Mouse (Mus musculus): ENCODE data around the gene Slc35e3. TPM values are rescaled to one million over a fixed set of nuclear protein-coding genes. Genes with fewer than 3 reads are reported as not detected.
"Not testable (repeated sequence)": the region's sequence is repeated elsewhere in the genome, so short reads cannot be mapped to it uniquely, and the experiment has no call there.

The Slc35e3 gene
- polyA plus RNA-seq, 1 experiment from 2014 or later = 19.5 TPM

DNA sequence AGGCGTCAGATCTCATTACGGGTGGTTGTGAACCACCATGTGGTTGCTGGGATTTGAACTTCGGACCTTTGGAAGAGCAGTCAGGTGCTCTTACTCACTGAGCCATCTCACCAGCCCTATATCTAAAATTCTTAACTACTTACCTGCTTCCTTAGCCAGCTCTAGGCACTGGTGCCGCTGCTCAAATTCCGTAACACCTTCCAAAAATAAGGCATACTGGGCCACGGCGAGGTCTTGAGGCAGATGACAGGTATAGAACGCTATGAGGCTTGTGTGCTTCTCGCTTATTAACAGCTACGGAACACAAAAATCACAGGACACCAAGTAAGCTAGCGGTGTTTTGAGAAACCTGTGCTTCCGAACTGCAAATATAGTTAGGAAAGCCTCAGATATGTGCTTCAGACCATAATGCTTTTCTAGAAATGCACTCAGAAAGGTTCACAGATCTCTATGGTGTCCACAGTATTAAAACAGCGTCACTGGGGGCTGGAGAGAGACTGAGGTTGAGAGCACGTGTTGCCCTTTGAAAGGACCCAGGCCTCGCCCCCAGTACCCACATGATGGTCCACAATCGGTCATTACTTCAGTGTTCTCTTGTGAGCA lies 17.5 kb upstream of the Slc35e3 start:
- Histone ChIP-seq H3K4me1 (no peaks in the 10 kb centered on the region), H3K27ac (replicated peaks) (no peak overlapping the region), H3K9me3 (replicated peaks) (no peaks in the 10 kb centered on the region), H3K4me3 (no peak overlapping the region), H3K27me3 (ENCODE audit: low read depth, poor library complexity, severe bottlenecking) (no peaks in the 10 kb centered on the region), H3K36me3 (peaks cover 99% of the 10 kb centered on the region)
- DNase-seq (ENCODE audit: low spot score) = no peak
- WGBS = 95% methylated on average over 16 of the region's 16 CpGs

DNA sequence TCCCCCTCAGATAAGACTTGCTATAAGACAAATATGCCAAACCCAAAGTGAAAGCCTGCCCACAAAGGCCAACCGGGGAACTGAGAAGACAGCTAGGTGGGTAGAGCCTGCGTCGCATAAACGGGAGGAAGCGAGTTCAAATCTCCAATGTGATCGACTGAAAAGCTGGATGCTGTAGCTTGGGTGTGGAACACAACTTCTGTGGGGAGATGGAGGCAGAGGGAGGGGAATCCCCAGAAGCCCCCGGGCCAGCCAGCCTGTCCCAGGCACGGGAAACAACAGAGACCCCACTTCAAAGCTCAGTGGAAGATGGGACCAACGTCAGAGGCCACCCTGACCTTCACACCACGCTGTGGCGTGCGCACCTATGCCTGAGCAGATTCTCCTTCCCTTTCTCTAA lies 16.8 kb upstream of the Slc35e3 start:
- 95% methylated on average over 12 of the region's 12 CpGs for WGBS
- Histone ChIP-seq H3K27me3 (ENCODE audit: low read depth, poor library complexity, severe bottlenecking) (no peaks in the 10 kb centered on the region), H3K4me1 (no peaks in the 10 kb centered on the region), H3K4me3 (no peak overlapping the region), H3K27ac (replicated peaks) (no peak overlapping the region), H3K9me3 (replicated peaks) (no peaks in the 10 kb centered on the region), H3K36me3 (peaks cover 99% of the 10 kb centered on the region)
- DNase-seq (ENCODE audit: low spot score) = no peak

DNA sequence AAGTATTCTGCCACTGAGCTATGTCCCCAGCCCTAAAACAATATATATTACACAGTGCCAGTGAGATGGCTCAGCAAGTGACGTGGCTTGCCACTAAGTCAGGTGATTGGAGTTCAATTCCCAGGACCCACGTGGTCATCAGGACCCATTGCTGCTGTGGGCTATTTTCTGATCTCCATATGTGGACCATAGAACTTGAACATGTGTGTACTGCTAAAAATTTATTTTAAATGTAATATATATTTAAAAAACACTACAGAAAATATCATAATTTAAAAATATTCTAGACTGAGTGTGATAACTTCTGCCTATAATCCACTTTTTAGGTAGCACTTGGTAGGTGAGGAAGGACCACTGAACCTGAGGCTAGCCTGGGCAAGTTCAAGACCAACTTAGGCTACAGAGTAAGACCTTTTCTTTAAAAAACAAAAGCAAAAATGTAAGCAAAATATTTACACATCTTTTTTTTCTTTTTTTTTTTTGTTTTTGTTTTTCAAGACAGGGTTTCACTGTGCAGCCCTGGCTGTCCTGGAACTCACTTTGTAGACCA lies 16.2 kb upstream of the Slc35e3 start:
- Histone ChIP-seq H3K27me3 (ENCODE audit: low read depth, poor library complexity, severe bottlenecking) (no peaks in the 10 kb centered on the region), H3K36me3 (peaks cover 99% of the 10 kb centered on the region), H3K9me3 (replicated peaks) (no peaks in the 10 kb centered on the region), H3K27ac (replicated peaks) (no peak overlapping the region), H3K4me3 (no peak overlapping the region), H3K4me1 (no peaks in the 10 kb centered on the region)
- DNase-seq (ENCODE audit: low spot score) = no peak
- 95% methylated on average over 2 of the region's 2 CpGs for WGBS

DNA sequence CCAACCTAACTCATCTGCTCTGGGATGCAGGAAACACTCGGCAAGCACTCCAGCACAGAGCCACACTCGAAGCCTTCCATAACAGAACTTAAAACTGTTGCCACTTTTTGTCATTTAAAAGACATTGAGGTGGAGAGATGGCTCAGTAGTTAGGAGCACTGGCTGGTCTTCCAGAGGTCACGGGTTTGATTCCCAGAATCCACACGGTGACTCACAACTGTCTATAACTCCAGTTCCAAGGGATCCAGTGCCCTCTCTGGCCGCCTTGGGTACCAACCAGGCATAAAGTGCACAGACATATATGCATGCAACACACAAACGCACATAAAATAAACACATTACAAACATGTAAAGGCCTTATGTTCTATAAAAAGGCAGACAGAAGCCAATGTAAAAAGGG lies 15.4 kb upstream of the Slc35e3 start:
- peaks cover 99% of the 10 kb centered on the region for H3K36me3 ChIP-seq

DNA sequence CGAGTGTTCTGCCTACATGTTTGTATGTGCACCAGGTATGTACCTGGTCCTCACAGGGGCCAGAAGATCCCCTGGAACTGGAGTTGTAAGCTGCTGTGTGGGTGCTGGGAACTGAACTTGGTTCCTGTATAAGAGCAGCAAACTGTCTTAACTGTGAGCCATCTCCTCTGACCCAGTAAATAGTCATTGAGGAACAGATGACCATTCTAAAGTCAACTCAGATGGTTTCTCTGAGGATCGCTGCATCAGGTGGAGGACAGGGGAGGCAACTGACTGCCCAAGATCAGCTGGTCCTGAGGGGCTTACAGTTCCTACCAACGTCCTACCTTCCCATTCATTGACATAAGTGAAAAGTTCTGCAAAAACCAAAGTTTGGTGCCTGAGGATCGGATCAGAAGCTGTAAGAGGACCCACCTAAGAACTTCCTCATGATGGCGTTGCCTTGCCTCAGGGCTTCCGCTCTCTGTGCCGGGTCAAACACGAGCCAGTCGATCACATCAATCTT lies 14.7 kb upstream of the Slc35e3 start:
- H3K4me3 ChIP-seq = no peak overlapping the region
- H3K27me3 ChIP-seq (ENCODE audit: low read depth, poor library complexity, severe bottlenecking) = no peaks in the 10 kb centered on the region
- H3K27ac ChIP-seq (replicated peaks) = no peak overlapping the region
- no peaks in the 10 kb centered on the region for H3K9me3 ChIP-seq (replicated peaks)
- H3K4me1 ChIP-seq = no peaks in the 10 kb centered on the region
- peaks cover 99% of the 10 kb centered on the region for H3K36me3 ChIP-seq
- no peak for DNase-seq (ENCODE audit: low spot score)
- 95% methylated on average over 9 of the region's 9 CpGs for WGBS

More for the DNA sequence above, 15.4 kb upstream of the Slc35e3 start:
- no peak for DNase-seq (ENCODE audit: low spot score)
- no peaks in the 10 kb centered on the region for H3K4me1 ChIP-seq
- H3K4me3 ChIP-seq = no peak overlapping the region
- no peaks in the 10 kb centered on the region for H3K9me3 ChIP-seq (replicated peaks)
- 95% methylated on average over 6 of the region's 6 CpGs for WGBS
- no peaks in the 10 kb centered on the region for H3K27me3 ChIP-seq (ENCODE audit: low read depth, poor library complexity, severe bottlenecking)
- no peak overlapping the region for H3K27ac ChIP-seq (replicated peaks)

DNA sequence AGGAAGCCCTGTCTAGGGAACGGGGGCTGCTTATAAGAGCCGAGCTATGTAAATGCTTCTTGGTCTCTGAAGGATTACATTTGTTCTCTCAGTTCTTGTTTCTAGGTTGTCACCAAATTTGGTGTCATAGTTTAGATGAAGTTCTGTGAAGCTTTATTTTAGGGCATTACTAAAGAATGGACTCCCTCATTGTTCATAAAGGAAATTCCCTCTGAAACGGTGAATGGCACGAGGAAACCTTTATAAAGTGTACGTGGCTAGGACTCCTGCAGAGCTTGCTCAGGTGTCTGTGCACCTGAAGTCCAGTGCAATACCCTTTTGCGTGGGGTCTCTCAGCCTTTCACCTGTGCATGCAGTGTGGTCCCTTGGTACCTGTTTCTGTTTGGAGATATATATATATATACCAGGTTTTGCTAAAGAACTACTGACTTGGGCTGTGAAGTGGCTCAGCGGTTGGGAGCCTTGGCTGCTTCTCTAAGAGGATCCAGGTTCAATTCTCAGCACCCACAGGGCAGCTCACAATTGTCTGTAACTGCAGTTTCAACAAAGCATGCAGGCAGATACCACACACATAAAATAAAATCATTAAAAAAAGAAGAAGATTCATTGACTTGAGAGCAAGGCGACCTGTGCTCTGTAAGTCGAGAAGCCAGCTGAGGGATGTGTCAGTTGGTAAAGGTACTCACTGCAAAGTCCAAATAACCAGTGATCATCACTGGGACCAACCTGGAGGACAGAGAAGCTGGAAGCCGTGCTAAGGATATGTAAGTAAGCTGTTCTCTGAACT lies 13.9 kb upstream of the Slc35e3 start:
- Histone ChIP-seq H3K36me3 (peaks cover 99% of the 10 kb centered on the region), H3K4me3 (no peak overlapping the region), H3K27ac (replicated peaks) (no peak overlapping the region), H3K27me3 (ENCODE audit: low read depth, poor library complexity, severe bottlenecking) (no peaks in the 10 kb centered on the region), H3K9me3 (replicated peaks) (no peaks in the 10 kb centered on the region), H3K4me1 (no peaks in the 10 kb centered on the region)
- no peak for DNase-seq (ENCODE audit: low spot score)
- WGBS = 95% methylated on average over 10 of the region's 10 CpGs

DNA sequence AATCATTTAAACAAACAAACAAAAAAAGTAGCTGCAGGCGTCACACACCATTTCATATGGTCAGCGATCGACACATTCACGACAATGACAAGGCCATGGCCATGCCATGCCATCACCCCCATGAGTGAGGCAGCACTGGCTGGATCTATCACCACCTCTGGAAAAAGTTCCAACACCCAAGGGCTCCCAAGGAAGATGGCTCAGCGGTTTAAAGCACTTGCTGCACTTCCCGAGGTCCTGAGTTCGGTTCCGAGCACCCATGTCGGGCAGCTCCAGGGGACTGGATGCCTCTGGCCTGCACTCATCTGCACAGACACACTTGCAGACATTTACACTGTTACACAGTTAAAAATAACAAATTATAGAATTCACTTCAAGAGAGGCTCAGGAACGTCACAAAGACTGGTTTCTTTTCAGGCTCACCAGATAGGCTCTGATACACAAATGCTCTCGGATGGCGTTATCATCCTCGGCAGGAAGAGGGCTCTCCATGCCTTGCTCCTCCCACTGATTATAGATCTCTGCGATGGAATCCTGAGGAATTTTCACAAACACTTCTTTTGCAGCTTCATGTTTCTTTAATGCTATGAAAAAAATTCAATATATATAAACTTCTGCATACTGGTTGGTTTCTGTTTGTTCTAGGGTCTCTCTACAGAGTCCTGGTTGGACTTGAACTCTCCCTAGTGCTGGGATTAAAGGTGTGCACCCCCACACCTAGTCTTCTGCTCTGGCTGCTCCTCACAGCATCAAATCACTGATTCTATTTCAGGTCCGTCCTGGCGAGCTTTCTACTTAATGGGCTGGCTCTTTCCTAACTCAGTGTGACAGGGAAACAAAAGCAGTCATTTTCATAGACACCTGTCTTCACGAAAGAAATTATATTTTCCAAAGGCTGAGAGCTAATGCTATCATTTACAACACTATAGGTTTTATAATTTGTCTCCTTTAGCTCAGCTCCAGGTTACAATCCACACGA lies 12.9 kb upstream of the Slc35e3 start:
- no peaks in the 10 kb centered on the region for H3K27me3 ChIP-seq (ENCODE audit: low read depth, poor library complexity, severe bottlenecking)
- no peak overlapping the region for H3K4me3 ChIP-seq
- H3K4me1 ChIP-seq = no peaks in the 10 kb centered on the region
- H3K9me3 ChIP-seq (replicated peaks) = no peaks in the 10 kb centered on the region
- peaks cover 99% of the 10 kb centered on the region for H3K36me3 ChIP-seq
- WGBS = 92% methylated on average over 18 of the region's 18 CpGs
- H3K27ac ChIP-seq (replicated peaks) = no peak overlapping the region
- DNase-seq (ENCODE audit: low spot score) = no peak

DNA sequence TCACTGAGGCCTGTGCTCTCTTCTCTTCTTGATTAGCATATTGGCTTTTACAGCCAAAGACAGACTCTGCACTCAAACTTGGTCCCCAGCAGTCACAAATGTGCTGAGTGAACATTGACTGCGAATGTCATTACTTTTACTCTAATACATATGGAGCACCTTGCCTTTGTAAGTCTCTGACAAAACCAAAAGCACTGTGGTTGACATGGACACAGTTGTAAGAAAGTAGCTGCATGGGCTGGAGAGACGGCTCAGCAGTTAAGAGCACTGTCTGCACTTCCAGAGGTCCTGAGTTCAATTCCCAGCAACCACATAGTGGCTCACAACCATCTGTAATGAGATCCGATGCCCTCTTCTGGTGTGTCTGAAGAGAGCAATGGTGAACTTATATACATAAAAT lies 12.2 kb upstream of the Slc35e3 start:
- not testable (repeated sequence) for H3K4me1 ChIP-seq; H3K9me3 ChIP-seq (replicated peaks); H3K27me3 ChIP-seq (ENCODE audit: low read depth, poor library complexity, severe bottlenecking); H3K27ac ChIP-seq (replicated peaks); DNase-seq (ENCODE audit: low spot score); H3K4me3 ChIP-seq
- 90% methylated on average over 3 of the region's 3 CpGs for WGBS
- H3K36me3 ChIP-seq = peaks cover 95% of the 10 kb centered on the region

DNA sequence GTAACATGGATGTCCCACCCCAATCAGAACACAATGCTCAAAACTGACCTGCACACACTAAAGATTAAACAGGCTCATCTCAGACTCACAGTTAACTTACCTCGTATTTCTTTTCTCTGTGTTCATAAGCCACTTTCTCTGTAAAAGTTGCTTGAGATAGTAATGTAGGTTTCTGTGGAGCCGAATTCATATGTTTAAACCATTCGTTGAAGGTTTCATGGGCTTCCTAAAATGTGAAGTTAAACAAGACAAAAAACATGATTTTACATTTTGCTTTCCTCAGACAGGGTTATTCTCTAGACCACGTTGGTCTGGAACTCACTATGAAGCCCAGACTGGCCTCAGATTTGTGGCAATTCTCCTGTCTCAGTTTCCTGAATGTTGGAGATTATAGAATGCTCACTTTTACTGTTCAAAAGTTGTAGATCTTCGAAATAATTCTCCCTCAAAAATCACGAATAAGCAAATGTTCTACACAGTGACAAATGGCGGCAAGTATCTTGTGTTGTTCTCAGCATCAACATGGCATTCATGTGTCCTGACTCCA lies 11.7 kb upstream of the Slc35e3 start:
- Histone ChIP-seq H3K27me3 (ENCODE audit: low read depth, poor library complexity, severe bottlenecking) (no peaks in the 10 kb centered on the region), H3K9me3 (replicated peaks) (no peaks in the 10 kb centered on the region), H3K4me1 (no peaks in the 10 kb centered on the region), H3K27ac (replicated peaks) (no peak overlapping the region), H3K36me3 (peaks cover 95% of the 10 kb centered on the region), H3K4me3 (no peak overlapping the region)
- no peak for DNase-seq (ENCODE audit: low spot score)
- whole genome bisulfite sequencing = 97% methylated on average over 7 of the region's 7 CpGs

DNA sequence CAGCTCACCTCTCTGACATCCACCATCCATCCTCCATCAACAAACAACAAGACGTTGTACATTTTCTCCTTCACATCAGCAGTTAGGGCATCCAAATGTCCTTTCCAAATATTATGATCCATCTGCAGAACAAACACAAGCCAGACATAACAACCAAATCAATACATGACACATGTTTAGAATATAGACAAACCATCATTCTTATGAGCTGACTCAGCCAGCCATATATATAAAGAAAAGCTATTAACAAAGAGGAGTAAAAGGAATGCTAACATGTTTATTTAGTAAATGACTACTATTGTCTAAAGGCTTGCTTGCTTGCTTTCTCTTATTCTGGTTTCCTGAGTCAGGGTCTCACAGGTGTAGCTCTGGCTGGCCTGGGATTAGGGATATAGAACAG lies 11.1 kb upstream of the Slc35e3 start:
- 93% methylated on average over 1 of the region's 1 CpGs for WGBS
- no peak overlapping the region for H3K27ac ChIP-seq (replicated peaks)
- no peaks in the 10 kb centered on the region for H3K27me3 ChIP-seq (ENCODE audit: low read depth, poor library complexity, severe bottlenecking)
- no peak for DNase-seq (ENCODE audit: low spot score)
- peaks cover 95% of the 10 kb centered on the region for H3K36me3 ChIP-seq
- no peaks in the 10 kb centered on the region for H3K9me3 ChIP-seq (replicated peaks)
- no peaks in the 10 kb centered on the region for H3K4me1 ChIP-seq
- no peak overlapping the region for H3K4me3 ChIP-seq

DNA sequence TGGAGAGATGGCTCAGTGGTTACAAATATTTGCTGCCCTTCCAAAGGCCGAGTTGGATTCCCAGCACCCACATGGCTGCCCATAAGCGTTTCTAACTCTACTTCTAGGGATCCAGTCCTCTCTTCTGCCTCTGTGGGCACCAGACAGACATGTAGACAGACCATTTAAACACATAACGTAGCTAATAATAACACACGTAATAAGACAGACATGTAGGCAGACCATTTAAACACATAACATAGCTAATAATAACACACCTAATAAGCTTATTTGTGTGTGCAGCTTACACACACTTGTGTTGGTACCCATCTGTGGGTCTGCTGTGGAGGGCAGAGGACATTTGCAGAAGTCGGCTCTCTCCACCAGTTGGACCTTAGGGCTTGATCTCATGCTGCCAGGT lies 10.6 kb upstream of the Slc35e3 start:
- no peak for DNase-seq (ENCODE audit: low spot score)
- Histone ChIP-seq H3K4me1 (no peaks in the 10 kb centered on the region), H3K4me3 (no peak overlapping the region), H3K27ac (replicated peaks) (no peak overlapping the region), H3K27me3 (ENCODE audit: low read depth, poor library complexity, severe bottlenecking) (no peaks in the 10 kb centered on the region), H3K9me3 (replicated peaks) (no peaks in the 10 kb centered on the region), H3K36me3 (peaks cover 95% of the 10 kb centered on the region)
- 93% methylated on average over 5 of the region's 5 CpGs for WGBS

DNA sequence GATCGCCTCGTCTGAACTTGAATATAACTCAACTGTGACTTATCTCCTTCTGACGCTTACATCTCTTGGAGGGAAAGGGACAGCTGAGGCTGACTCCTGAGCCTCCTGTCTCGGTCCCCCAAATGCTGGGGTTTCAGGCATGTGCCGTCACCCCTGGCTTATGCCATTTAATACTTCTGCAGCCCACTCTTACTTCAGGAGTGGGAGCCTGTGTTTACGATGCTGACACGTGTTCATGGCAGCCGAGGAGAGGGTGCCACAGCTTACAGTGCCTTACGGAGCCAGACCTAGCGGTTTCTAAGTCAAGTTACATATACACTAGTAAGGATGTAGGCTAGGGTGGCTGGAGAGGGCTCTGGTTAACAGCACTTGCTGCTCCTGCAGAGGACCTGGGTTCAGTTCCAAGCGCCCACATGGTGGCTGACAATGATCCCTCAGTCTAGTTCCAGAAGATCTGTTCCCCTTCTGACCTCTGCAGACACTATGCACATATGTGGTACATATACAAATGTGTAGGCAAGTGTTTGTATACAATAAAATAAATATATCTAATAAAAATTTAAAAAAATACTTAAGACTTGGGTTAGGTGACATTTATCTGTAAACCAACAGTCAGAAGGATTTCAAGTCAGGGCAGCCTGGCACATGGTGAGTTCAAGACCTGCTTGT lies 9.8 kb upstream of the Slc35e3 start:
- no peak for DNase-seq (ENCODE audit: low spot score)
- H3K9me3 ChIP-seq (replicated peaks) = no peaks in the 10 kb centered on the region
- no peak overlapping the region for H3K4me3 ChIP-seq
- H3K27me3 ChIP-seq (ENCODE audit: low read depth, poor library complexity, severe bottlenecking) = no peaks in the 10 kb centered on the region
- H3K4me1 ChIP-seq = no peaks in the 10 kb centered on the region
- H3K36me3 ChIP-seq = peaks cover 95% of the 10 kb centered on the region
- WGBS = 96% methylated on average over 11 of the region's 11 CpGs
- no peak overlapping the region for H3K27ac ChIP-seq (replicated peaks)

All from midbrain, embryonic 10.5 days (tissue).